Mouse (Mus musculus): Measurements from ENCODE around the gene Stra6l. TPM values are rescaled to one million over a fixed set of nuclear protein-coding genes. Genes with fewer than 3 reads are reported as not detected.

Stra6l gene
- polyA plus RNA-seq, 1 experiment from 2014 or later = 0.16 TPM

GRCm38 (mm10) chr4:45822781-45823575 is 25.5 kb upstream of the Stra6l start:
- Histone ChIP-seq H3K4me1 (peaks cover 94% of the 10 kb centered on the region), H3K27me3 (ENCODE audit: poor library complexity, severe bottlenecking) (peaks cover 68% of the 10 kb centered on the region), H3K4me3 (peak overlapping the region; percentile 65), H3K36me3 (replicated peaks) (peaks cover 16% of the 10 kb centered on the region), H3K27ac (peak overlapping the region; percentile 90), H3K9me3 (no peaks in the 10 kb centered on the region)
- 11% methylated on average over 11 of the region's 11 CpGs for WGBS
- peak; percentile 80 for DNase-seq (ENCODE audit: extremely low spot score, low spot score)

DNA sequence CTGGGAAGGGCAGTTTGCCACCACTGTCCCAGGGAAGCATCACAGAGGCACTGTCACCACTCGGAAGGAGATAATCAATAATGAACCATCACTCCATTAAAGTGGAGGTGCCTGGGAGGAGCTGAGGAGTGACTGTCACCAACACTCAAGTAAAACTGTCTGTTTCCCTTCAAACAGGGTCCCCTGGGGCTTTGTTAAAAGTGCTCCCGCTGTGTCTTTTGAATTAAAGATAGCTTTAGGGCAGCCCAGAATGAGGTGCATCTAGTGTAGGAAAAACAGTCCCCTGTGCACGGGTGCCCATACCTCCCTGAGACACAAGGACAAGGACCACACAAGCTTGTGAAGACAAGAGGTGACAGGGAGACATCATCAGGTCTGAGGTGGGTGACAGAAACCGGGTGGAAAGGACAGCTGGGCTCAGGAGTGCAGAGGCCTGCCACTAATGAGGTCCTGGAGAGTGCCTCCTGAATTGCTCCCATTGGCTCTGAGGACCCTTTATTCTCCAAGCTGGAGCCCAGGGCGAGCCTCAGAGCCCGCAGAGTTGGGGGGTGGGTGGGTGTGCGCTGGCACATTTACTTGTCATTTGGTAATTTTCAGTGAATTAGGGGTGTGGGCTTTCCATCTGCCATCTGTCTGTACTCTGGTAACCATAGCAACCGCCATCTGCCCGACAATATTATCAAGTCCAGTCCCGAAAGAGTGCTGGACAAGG is 24.3 kb upstream of the Stra6l start:
- Histone ChIP-seq H3K4me1 (peaks cover 92% of the 10 kb centered on the region), H3K27me3 (ENCODE audit: poor library complexity, severe bottlenecking) (peaks cover 75% of the 10 kb centered on the region), H3K9me3 (no peaks in the 10 kb centered on the region), H3K36me3 (replicated peaks) (peaks cover 16% of the 10 kb centered on the region), H3K4me3 (peak overlapping the region; percentile 65), H3K27ac (peak overlapping the region; percentile 90)
- DNase-seq (ENCODE audit: extremely low spot score, low spot score) = peak; percentile 55
- WGBS = 5% methylated on average over 10 of the region's 10 CpGs

GRCm38 (mm10) chr4:45824761-45825556 is 23.5 kb upstream of the Stra6l start:
- Histone ChIP-seq H3K27ac (peak overlapping the region; percentile 90), H3K9me3 (no peaks in the 10 kb centered on the region), H3K4me1 (peaks cover 92% of the 10 kb centered on the region), H3K4me3 (peak overlapping the region; percentile 65), H3K27me3 (ENCODE audit: poor library complexity, severe bottlenecking) (peaks cover 82% of the 10 kb centered on the region), H3K36me3 (replicated peaks) (peaks cover 16% of the 10 kb centered on the region)
- WGBS = 35% methylated on average over 14 of the region's 14 CpGs
- no peak for DNase-seq (ENCODE audit: extremely low spot score, low spot score)

DNA sequence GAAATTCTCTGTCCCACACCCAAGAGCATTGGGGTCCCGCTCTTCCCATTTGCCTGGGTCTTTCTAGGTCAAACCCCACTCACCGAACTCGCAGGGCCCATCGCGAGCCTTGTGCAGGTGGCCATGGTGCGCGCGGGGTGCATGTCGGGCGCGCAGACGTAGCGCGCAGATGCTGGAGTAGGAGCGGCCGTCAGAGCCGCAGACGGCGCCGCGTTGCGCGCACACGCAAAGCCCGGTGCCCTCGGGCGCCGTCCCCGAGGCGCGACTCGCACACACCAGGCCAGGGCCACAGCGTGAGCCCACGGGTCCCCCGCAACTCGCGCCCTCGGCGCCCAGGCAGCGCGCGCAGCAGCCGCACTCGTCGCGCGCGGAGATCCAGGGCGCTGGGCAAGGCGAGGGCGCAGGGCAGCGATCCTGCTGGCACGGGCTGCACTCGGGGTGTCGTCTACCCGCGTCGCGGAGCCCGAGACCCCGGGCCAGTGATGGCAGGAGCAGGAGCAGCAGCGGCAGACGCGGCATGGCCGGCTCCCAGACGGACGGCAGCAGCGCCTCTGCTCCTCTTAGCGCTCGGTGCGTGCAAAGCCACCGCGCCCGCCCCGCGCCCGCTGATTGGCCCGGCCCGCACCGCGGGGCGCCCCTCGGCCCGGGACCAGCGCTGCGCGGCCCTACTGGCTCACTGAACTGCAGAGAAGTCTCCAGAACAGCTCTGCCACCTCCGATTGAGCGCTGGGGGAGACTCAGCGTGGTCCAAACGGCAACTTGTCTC is 22.0 kb upstream of the Stra6l start, which contains the start of gene Igfbpl1:
Gene Igfbpl1 (minus strand): TSS at position 649 of the 766 bp plus-strand sequence.
- peak within 1 kb of the TSS; percentile 65 for H3K4me3 ChIP-seq
- peaks cover 92% of the 10 kb centered on the region for H3K4me1 ChIP-seq
- peaks cover 8% of the 10 kb centered on the region for H3K36me3 ChIP-seq (replicated peaks)
- peak within 1 kb of the TSS; percentile 90 for H3K27ac ChIP-seq
- no peaks in the 10 kb centered on the region for H3K9me3 ChIP-seq
- H3K27me3 ChIP-seq (ENCODE audit: poor library complexity, severe bottlenecking) = peaks cover 88% of the 10 kb centered on the region
- WGBS = 1% methylated on average over 91 of the region's 91 CpGs
- peak; percentile 48 for DNase-seq (ENCODE audit: extremely low spot score, low spot score)

- no peaks in the 10 kb centered on the region for H3K9me3 ChIP-seq
- peaks cover 66% of the 10 kb centered on the region for H3K4me1 ChIP-seq
- peaks cover 74% of the 10 kb centered on the region for H3K27me3 ChIP-seq (ENCODE audit: poor library complexity, severe bottlenecking)
- H3K27ac ChIP-seq = peak overlapping the region; percentile 75
- peak overlapping the region; percentile 10 for H3K4me3 ChIP-seq
- no peak for DNase-seq (ENCODE audit: extremely low spot score, low spot score)
- WGBS = 39% methylated on average over 13 of the region's 13 CpGs
- no peaks in the 10 kb centered on the region for H3K36me3 ChIP-seq (replicated peaks)
These were observed 18.3 kb upstream of the Stra6l start for GRCm38 (mm10) chr4:45829907-45830759.

GRCm38 (mm10) chr4:45831996-45832395 is 16.5 kb upstream of the Stra6l start:
- WGBS = 95% methylated on average over 7 of the region's 7 CpGs

DNA sequence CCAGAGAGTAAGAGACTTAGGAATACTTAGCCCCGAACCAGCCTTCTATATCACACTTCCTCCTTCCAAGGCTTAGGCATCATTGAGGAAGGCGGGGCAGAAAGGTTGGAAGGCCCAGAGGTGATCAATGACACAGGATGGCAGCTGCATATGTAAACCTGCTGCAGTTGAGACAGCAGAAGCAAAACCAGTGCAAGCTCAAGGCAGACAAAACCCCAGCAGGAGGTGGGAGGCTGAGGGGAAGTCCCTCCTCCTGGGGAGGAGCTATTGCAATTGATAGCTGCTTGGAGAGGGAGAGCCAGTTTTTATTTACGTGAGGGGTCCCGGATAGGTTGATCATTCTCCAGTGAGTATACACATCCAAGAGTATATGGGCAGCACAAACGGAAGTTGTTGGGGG is 15.0 kb upstream of the Stra6l start:
- Histone ChIP-seq H3K4me3 (no peak overlapping the region), H3K27ac (no peak overlapping the region)
- 31% methylated on average over 5 of the region's 5 CpGs for WGBS

More at GRCm38 (mm10) chr4:45831996-45832395, 16.5 kb upstream of the Stra6l start:
- Histone ChIP-seq H3K4me3 (no peak overlapping the region), H3K9me3 (no peaks in the 10 kb centered on the region), H3K27ac (0 out of 2 replicates have a peak overlapping the region, but pooled peaks have one; percentile 22), H3K4me1 (peaks cover 47% of the 10 kb centered on the region), H3K27me3 (ENCODE audit: poor library complexity, severe bottlenecking) (peaks cover 56% of the 10 kb centered on the region), H3K36me3 (replicated peaks) (no peaks in the 10 kb centered on the region)
- DNase-seq (ENCODE audit: extremely low spot score, low spot score) = no peak

DNA sequence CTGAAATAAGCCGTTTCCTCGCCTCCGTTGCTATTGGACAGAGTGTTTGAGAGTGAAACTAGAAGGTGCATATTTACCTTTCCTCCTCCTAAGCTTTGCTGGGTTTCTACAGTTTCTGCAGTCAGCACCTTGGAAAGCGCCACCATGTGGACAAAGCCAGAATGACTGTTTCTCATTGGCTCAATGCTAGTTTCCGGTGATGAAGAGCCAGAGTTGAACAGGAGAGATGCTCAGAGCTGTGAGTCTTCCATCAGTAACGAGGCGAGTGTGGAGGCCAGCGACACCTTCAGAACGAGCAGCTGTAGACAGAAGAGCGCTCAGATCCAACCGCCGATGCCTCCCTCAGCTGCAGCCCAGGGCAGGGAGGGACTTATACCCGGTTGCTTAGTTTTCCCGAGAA is 4.1 kb upstream of the Stra6l start:
- Histone ChIP-seq H3K27ac (no peak overlapping the region), H3K4me1 (peaks cover 20% of the 10 kb centered on the region), H3K27me3 (ENCODE audit: poor library complexity, severe bottlenecking) (peaks cover 24% of the 10 kb centered on the region), H3K4me3 (no peak overlapping the region), H3K36me3 (replicated peaks) (no peaks in the 10 kb centered on the region), H3K9me3 (no peaks in the 10 kb centered on the region)
- 44% methylated on average over 14 of the region's 14 CpGs for WGBS
- peak; percentile 64 for DNase-seq (ENCODE audit: extremely low spot score, low spot score)

More for the DNA sequence above, 15.0 kb upstream of the Stra6l start:
- H3K27me3 ChIP-seq (ENCODE audit: poor library complexity, severe bottlenecking) = peaks cover 41% of the 10 kb centered on the region
- H3K4me1 ChIP-seq = peaks cover 39% of the 10 kb centered on the region
- no peak for DNase-seq (ENCODE audit: extremely low spot score, low spot score)
- H3K9me3 ChIP-seq = no peaks in the 10 kb centered on the region
- H3K36me3 ChIP-seq (replicated peaks) = no peaks in the 10 kb centered on the region

- DNase-seq (ENCODE audit: extremely low spot score, low spot score) = no peak
- peaks cover 35% of the 10 kb centered on the region for H3K27me3 ChIP-seq (ENCODE audit: poor library complexity, severe bottlenecking)
- H3K9me3 ChIP-seq = no peaks in the 10 kb centered on the region
- H3K36me3 ChIP-seq (replicated peaks) = no peaks in the 10 kb centered on the region
- 87% methylated on average over 2 of the region's 2 CpGs for WGBS
- no peak overlapping the region for H3K27ac ChIP-seq
- H3K4me3 ChIP-seq = no peak overlapping the region
- peaks cover 31% of the 10 kb centered on the region for H3K4me1 ChIP-seq
These were observed 2.2 kb upstream of the Stra6l start for GRCm38 (mm10) chr4:45846263-45846662.

DNA sequence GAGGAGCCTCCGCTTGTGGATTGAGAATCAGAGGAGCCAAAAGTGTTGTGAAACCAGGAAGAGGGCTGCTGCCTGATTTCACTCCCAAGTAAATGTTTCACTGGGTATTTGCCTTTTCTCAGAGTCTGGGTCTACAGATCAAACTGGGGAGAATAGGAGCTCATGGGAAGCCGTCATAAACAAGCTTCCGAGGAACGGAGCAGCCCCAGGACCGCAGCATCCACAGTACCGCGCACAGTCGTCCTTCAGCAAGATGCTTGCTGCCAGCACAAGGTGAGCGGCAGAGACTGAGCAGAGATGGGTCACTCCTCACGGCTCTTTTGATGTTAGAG is 327 bp downstream of the Stra6l start:
- Histone ChIP-seq H3K4me1 (peaks cover 42% of the 10 kb centered on the region), H3K9me3 (no peaks in the 10 kb centered on the region), H3K4me3 (no peak overlapping the region), H3K36me3 (replicated peaks) (no peaks in the 10 kb centered on the region), H3K27ac (0 out of 2 replicates have a peak overlapping the region, but pooled peaks have one; percentile 4), H3K27me3 (ENCODE audit: poor library complexity, severe bottlenecking) (peaks cover 51% of the 10 kb centered on the region)
- 53% methylated on average over 10 of the region's 10 CpGs for WGBS
- DNase-seq (ENCODE audit: extremely low spot score, low spot score) = no peak

DNA sequence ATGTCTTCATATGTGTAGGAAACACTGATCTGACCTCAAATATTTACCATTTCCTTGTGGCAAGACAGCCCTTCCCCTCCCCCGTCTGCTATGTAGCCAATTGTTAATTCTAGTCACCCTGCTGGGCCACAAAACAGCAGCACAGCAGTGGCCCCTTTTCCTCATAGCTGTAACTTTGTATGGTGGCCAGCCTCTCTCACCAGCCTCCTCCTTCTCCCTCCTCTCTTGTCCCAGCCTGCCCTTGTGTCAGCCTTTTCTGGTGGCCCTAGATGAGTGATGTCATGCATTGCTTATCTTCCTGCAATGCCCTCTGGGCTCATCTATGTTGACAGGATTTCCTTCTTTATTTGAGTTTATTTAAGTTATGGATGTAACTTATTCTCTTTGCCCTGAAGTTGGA is 955 bp downstream of the Stra6l start:
- Histone ChIP-seq H3K4me1 (peaks cover 40% of the 10 kb centered on the region), H3K27me3 (ENCODE audit: poor library complexity, severe bottlenecking) (peaks cover 51% of the 10 kb centered on the region), H3K4me3 (no peak overlapping the region), H3K36me3 (replicated peaks) (no peaks in the 10 kb centered on the region), H3K9me3 (no peaks in the 10 kb centered on the region), H3K27ac (no peak overlapping the region)
- WGBS = 11% methylated on average over 1 of the region's 1 CpGs
- DNase-seq (ENCODE audit: extremely low spot score, low spot score) = no peak

Measured in forebrain, embryonic 10.5 days (tissue).